Mouse (Mus musculus): ENCODE results near the gene Prss30.

Gene Prss30

DNA sequence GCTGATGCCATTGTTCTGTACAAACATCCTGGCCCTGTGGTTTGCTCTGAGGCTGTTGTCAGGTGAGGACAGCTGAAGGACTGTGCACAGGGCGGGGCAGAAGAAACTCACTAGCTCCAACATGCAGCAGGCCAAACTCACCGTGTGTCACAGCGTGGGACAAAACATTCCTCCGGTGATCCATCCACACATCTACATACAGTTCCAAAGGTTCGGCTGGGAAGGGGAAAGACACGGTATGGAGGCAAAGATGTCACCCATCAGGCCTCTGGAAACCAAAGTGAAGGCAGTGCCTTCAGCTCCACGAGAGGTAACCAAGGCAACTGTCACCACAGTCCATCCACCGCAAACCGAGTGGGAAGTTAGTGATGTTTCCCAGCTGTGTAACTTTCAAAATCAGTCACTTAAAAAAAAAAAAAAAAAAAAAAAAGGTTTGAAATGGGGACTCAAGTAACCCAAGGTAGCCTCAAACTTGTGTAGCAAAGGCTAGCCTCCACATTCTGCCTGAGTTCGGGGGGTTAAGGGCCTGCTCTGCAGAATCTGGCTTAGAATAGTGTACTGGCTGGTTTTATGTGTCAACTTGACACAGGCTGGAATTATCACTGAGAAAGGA, at the start of gene Prss30:
Prss30 (minus strand) TSS at position 270 of the 613 bp plus-strand sequence.
- DNase-seq (ENCODE audit: low spot score in 2 of 2): no peak

DNA sequence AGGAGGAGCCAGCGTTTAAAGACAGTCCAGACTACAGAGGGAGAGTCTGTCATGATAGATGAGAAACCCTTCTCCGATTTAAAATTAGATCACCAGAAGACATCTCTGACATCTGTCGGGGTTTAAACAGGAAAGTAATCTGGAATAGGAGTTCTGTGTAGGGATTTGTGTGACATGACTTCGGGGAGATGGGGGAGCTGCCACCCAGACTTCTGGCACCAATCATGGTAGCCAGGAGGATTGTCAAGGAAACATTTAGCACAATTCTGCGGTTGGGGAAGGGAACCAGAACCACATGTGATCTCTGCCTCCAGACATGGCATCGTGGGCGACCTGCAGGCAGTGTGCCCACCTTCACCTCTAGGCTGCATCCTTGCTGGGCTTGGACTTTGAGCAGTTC, 49.1 kb upstream of the Prss30 start:
- no peak for DNase-seq (ENCODE audit: low spot score in 2 of 2)

DNA sequence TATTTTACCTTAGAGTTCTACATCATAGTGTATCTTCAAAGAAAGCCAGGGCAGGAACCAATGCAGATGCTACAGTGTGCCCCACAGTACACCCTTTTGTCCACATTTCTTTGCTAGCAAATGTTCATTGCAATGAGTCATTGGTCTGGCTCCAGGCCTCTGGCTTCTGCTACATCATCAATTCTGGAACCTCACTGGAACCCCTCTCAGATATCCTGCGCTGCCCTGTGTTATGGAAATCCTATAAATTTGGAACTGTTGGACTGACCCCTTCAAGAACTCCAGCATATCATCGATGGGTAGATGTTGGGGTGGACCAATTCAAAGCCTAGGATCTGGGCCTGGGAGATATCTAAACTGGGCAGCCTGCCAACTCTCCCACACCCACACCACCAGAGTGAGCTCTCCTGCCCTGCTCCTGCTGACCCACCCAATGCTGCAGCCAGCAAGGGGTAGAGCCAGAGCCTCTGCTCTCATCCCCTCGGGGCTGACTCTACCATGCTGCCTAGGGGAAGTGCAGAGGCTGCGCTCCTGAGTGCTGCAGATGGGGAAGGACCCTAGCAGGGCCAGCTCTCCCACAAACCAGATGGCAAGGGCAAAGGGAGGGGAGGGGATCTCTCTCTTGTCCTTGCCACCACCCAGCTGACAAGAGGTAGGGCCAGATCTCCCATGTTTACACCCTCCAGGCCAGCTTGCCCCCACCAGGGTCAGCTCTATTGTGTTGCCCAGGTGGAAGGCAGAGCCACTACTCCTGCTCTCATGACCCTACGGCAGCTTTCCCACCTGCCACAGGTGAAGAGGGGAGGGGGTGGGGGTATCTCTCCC, 41.2 kb upstream of the Prss30 start:
- no peak for DNase-seq (ENCODE audit: low spot score in 2 of 2)

DNA sequence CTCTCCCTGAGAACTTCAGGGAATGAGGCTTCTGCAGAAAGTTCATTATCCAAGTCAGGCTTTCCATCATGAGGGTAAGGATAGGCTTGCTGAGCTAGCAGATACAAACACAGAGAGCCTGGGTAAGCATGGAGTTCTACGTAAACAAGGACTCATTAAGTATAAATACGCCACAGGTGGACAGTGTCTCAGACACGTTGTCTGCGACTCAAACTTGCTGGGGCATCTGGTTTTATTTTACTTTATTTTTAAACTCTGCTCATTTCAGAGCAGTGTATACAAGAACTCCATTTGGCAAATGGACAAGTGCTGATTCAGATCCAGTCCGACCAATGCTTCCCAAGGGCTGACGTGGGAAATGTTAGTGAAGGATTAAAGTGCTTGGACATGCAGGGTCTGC, 40.3 kb upstream of the Prss30 start:
- DNase-seq (ENCODE audit: low spot score in 2 of 2): no peak

DNA sequence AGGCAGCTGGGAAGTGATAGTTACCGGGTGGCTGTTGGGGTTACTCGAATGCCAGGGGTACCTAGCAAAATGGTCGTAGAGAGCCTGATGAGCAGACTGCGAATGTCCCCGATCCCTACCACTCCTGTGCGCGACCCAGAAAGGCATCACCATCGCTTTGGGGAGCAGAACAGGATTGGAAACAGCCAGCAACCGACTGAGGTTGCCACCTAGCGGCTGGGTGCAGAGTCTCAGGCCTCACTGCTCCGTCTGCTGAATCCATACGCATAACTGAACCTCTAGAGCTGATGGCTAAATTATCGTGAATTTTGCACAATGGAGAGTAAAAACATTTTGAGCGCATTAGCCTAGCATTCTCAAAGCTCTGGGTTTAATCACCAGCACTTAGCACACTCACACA, 35.4 kb upstream of the Prss30 start:
- peak in 1 of 2 experiments; percentile 28 for DNase-seq (ENCODE audit: low spot score in 2 of 2)

DNA sequence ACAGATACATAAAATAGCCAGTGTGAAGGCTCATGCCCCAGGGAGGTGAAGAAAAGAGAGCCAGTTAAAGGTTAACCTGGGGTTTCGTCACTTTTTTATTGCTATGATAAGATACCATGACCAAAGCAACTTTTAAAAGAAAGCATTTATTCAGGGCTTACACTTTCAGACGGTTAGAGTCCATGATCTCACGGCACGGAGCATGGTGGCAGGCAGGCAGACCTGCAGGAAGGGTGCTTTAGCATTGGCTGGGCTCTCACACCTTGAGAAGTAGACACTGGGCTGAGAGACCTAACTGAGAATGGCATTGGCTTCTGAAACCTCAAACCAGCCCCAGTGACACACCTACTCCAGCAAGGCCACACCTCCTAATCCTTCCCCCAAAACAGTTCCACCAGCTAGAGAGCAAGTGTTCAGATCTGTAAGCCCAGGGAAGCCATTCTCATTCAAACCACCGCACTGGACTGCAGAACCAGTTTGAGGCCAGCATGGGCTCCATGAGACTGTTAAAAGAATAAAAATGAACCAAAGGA, 34.1 kb upstream of the Prss30 start:
- DNase-seq (ENCODE audit: low spot score in 2 of 2): no peak

DNA sequence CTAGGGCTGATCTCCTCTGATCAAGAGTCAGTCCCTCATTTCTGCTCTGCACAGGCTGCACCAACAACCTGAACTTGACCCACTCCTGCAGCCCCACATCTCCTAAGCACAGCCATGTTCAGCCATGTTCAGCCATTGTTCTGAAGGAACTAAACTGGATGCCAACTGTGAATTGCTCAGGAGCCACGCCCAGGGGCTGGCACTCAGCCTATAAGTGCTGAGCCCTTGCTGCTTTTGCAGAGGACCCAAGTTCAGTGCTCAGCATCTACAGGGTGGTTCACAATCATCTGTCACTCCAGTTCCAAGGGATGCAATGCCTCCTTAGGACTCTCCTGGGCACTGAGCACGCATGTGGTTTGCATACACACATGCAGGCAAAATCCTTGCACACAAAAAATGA, 32.6 kb upstream of the Prss30 start:
- no peak for DNase-seq (ENCODE audit: low spot score in 2 of 2)

DNA sequence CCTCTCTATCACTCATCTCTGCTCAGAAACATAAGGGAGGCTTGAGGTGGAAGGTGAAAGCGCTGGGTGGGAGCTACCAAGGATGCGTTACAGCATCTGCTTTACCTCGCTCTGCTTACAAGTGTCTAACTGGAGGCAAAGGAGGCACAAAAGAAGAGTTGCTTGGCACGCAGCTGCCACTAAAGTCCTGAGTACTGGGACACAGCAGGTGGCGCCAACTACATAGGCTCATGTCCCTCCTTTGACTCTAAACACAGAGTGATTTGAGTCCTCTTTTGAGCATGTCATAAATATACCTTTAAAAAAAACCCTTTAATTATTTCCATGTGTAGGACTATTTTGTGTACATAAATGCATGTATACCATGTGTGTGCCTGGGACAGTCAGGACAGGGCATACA, 29.3 kb upstream of the Prss30 start:
- no peak for DNase-seq (ENCODE audit: low spot score in 2 of 2)

DNA sequence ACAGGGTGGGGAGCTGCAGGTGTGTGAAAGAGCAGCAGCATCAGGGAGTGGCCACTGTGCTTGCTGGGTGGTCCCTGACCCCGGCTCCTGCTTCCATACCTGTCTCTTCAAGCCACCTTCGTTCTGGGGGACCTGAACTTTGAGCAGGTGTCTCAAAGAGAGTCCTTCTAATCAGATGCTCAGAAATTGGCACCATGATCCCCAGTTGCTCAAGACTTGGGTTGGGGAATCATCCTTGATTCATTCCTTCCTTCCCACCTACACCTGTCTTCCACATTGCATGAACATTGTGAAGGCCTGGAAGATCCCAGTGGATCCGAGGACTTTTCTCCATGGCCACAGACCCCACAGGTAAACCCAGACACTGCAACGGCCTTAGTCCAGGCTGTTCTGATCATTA, 27.7 kb upstream of the Prss30 start:
- DNase-seq (ENCODE audit: low spot score in 2 of 2): no peak

DNA sequence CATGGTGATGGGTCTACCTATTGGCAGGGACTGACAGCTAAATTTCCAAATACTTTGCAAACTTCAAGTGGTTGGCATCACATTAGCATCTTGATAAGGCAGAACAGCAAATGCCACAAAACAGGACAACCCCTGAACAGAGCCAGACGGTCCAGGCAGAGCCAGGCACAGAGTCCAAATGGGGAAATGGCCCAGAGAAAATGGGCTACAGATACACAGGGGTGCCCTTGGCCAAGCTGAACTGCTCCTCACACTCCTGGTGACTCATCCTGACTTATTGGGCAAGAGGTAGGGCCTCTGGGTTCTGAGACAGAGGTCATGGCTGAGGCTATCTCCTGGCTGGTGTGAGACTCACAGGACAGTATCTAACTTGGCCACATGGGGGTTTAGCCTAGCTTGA, 27.0 kb upstream of the Prss30 start:
- DNase-seq (ENCODE audit: low spot score in 2 of 2): no peak

DNA sequence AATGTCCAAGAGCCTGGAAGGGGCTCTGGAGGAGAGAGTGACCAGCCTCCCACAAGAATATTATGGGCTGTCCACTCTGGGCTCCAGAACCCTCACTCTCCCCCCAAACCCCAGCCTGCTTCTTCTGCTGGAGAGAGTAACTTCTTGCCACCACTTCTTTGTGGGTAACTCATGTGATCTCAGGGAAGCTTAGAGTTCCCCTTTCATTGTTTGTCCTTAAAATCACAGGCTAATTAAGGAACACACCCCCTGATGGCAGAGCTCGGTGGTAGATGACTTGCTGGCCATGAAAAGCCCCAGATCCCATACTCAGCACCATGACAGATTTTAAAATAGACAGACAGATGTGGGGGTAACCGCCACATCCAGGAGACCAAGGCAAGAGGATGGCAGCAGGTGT, 26.6 kb upstream of the Prss30 start:
- no peak for DNase-seq (ENCODE audit: low spot score in 2 of 2)

DNA sequence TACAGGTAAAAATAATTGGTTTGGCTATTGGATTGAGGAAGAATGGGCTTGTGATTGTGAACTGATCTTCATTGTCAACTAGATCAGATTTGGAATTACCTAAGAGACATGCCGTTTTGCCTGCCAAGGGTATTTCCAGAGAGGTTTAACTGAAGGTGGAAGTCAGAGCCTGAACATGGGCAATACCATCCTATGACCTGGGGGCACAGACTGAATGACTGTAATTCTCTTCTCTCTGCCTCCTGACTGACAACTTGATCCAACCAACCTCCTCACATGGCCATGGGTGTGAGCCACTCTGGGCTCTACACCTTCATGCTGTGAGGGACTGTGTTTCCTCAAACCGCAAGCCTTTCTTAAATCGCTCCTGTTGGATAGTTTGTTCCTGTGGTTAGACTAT, 24.7 kb upstream of the Prss30 start:
- DNase-seq (ENCODE audit: low spot score in 2 of 2): no peak

DNA sequence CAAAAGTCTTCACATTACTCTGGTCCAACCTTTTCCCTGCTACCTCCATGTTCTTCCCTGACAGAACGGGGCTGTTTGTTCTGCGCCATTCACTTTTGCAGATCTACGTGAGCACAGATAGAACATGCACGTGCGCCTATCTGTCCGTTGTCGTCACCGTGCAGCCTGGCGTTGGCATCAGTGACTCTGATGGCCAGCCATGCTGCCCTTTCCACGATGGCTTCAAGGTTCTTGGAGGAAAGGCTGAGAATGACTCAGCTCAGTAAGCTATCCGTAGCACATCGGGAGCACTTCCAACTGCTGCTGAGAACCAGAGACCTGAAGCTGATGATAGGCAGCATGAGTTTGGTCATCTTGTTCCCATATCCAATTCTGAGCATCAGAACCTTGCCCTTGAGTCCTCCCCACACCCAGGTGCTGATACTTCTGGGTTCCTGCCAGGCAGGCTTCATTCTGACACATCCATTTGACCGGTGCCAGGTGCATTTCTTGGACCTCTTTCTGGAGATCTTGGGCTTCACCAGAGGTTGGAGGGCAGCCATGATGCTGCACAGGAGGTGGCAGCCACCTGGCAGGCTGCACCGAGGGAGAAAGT, 23.8 kb upstream of the Prss30 start:
- no peak for DNase-seq (ENCODE audit: low spot score in 2 of 2)

DNA sequence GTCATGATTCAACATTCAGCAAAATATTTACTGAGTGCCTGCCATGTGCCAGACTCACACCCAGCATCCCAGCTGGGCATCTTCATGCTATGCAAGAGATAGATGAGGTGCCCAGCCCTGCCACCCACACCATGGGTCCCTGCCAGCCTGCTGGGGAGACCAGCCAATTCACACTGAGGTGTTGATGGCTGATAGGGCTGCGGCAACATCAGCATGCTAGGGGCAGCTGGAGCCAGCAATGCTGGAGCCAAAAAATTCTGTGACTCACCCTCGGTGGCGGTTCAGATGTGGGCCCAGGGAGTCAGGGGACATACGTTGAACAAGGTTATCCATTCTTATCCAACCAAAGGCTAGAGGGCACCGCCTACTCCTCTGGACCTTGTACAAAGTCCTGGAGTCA, 20.0 kb upstream of the Prss30 start:
- no peak for DNase-seq (ENCODE audit: low spot score in 2 of 2)

DNA sequence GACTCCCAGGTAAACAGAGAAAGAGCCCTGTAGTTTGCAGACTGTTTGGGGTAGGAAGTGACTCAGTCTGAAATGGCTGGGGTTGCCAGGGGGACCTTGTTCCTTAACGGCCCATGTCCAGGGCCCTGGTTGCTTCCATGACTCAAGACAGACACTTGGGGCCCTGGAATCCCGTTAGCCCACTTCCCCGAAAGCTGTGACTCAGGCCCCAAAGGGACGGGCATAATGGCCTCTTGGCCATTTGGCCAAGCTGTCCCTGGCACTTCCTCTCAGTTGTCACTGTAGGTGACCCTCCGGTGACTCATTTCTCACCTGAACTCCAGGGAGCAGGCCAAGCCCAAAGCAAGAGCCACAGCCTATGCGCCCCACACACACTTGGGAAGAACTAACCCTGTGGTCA, 18.0 kb upstream of the Prss30 start:
- no peak for DNase-seq (ENCODE audit: low spot score in 2 of 2)

DNA sequence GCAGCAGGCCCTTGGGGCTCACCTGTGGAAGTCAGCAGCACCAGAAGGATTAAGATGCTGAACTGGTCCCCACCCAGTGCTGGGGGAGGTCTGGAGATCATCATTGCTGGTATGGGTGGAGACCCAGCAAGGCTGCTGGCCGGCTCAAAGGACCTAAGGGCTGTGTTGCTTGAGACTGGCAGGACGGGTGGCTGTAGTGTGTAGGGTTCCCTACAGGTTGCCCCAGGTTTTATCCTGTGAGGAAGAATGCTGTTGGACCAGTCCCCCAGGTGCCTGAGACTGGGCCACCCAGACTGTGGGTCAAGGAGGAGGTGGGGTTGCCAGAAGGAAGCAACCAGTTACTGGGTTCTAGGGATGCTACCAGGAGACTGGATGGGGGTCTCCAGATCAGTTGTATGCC, 17.5 kb upstream of the Prss30 start, which contains the start of gene Prss22:
Prss22 (minus strand) TSS at position 200 of the 400 bp plus-strand sequence.
- no peak for DNase-seq (ENCODE audit: low spot score in 2 of 2)

DNA sequence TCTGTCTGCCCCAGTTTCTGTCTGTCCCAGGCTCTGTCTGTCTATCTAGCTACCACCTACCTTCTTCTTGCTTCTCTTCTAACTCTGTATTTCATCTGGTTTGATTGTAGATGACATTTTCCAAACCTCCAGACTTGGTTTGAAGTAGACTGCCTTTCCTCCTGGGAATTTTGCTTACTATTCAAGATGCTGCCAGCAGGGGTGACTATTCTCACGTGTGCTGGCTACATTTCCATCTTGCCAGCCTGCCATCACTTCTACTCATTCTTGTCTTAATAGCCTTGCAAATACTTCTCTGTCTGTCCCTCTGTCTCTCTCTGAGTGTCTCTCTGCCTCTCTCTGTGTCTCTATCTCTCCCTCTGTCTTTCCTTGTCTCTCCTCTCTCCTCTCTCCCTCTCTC, 15.1 kb upstream of the Prss30 start:
- no peak for DNase-seq (ENCODE audit: low spot score in 2 of 2)

DNA sequence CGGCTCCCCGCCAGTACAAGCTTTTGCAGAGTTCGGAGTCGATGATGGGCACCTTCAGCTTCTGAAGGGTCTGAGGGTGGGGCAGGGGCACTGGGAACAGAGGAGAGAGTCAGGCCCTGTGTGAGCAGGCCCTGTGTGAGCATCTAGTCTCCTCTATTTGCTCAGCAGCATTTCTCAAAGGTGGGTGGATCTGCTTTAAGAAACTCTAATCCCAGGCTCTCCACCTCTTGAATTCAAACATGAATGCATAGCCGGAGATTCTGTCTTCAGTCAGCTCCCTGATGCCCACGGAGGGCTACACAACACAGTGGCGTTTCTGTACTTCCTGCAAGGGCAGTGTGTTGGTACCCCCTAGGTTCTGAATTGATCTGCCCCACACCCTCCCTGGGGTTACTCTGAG, 14.3 kb upstream of the Prss30 start:
- no peak for DNase-seq (ENCODE audit: low spot score in 2 of 2)

DNA sequence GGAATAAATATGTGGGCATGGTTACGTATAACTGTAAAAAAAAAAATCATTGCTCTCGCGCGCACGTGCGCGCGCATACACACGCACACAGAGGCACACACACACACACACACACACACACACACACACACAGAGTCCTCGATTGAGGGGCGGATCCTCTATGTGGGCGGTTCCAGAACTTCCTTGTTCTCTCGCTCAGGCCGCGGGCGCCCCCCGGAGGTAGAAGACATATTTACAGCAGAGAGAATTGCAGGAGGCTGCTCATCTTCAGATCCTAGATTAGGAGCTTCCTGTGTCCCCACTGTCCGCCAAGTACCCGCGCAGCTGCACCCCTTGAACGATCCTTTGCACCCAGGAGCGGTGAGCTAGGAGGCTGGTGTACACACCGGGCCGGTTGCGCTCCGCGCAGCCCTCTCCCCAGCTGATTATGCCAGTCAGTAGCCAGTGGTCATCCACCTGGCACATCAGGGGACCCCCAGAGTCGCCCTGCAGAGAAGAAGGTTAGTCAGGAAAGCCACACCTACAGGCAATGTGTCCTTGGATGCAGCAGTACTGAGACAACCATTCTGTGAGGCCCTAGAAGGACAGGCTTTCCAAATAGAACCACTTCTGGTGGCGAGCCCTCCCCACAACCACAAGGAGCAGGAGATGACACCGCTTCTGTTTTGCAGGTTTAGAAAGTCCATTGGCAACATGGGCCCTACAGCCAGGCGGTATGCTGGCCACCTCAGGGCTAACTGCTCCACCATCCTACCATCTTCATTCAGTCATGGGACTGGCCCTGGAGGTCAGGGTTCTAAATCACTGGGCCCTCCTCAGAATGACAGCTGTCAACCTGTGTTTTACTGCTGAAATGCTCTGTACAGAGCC, 13.4 kb upstream of the Prss30 start:
- peak; percentile 87 to 95 for DNase-seq (ENCODE audit: low spot score in 2 of 2)

DNA sequence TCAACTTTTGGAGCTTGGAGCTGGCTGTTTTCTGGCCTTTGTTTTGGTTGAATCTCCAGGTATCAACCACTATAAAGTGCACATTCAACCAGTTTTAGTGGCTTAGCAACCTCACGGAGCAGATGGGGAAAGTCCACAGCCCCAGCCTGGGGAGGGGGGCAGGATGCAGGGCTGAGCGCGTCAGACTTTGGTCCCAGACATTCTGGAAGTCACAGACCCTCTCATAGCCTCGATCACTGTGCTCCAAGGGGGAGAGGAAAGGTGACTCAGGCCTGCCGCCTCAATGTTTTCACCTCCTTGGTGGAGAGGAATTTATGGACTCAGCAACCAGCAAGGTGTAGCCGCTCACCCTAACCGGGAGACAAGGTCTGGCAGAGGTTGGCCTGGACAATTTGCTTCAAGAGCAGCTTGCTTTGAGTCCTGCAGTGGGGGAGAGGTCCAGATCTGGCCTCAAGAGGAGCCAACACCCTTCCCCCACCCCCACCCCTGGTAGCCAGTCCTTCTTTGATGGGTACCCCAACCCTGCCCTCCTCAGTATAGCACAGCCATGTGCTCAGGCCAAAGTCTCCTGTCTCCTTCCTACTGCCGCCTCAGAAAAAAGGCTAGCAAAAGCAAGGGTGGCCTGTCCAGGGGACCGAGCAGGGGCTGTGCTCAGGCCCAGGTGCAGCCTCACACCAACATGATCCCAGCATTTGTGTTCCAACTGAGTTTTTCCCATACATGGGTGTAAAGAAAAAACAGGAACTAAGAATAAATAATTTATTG, 12.6 kb upstream of the Prss30 start:
- DNase-seq (ENCODE audit: low spot score in 2 of 2): no peak

DNA sequence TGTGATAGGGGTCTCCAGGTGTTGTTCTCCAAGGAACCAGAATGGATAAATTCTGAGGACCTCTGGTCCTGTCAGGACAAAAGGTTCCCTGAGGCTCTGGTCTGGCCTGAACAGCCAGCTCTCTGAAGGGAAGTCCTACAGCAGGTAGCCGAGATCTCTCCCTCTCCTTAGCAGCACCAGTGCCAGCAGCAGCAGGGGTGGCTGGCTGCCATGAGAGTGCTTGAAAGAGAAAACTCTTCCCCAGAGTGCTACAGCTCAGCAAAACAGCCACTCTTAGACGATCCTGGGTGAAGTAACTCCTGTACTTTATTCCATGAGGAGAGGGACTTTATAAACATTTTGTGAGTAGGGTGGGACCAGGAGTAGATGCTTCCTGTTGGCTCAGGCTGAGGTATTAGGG, 9.4 kb upstream of the Prss30 start:
- DNase-seq (ENCODE audit: low spot score in 2 of 2): no peak

Data from thymus, postnatal 10 days (tissue).